Mouse (Mus musculus): Measurements from ENCODE around the gene S1pr3. TPM values are rescaled to one million over a fixed set of nuclear protein-coding genes. Genes with fewer than 3 reads are reported as not detected.

S1pr3 gene
- polyA plus RNA-seq, 2 experiments: 74.0 to 113 TPM

- H3K4me2 ChIP-seq (replicated peaks; ENCODE audit: low read depth, low read length, severe bottlenecking): peak overlapping the region; percentile 65
- no peaks in the 10 kb centered on the region for H3K9me3 ChIP-seq (ENCODE audit: control insufficient read depth, low read length)
- DNase-seq (ENCODE audit: low spot score) (no peak), ATAC-seq (ENCODE audit: low FRiP score, low read depth) (no peak)
- TF ChIP-seq POLR2A (IDR thresholded peaks at IDR 0.05; ENCODE audit: borderline replicate concordance, extremely low read depth, insufficient read depth, insufficient read length): no peak
- peaks cover 39% of the 10 kb centered on the region for H3K4me1 ChIP-seq (ENCODE audit: control insufficient read depth, insufficient read depth, low read length)
- peak overlapping the region; percentile 78 for H3K9ac ChIP-seq (ENCODE audit: low read depth, low read length, severe bottlenecking)
- H3K27me3 ChIP-seq (ENCODE audit: control insufficient read depth, insufficient read depth, low read length): no peaks in the 10 kb centered on the region
- peaks cover 21% of the 10 kb centered on the region for H3K36me3 ChIP-seq (ENCODE audit: control insufficient read depth, insufficient read depth, low read length)
- H3K27ac ChIP-seq (replicated peaks; ENCODE audit: low read depth, low read length): peak overlapping the region; percentile 86
- peak overlapping the region; percentile 65 for H3K4me3 ChIP-seq (replicated peaks; ENCODE audit: low read length)
- WGBS: 19% methylated on average over 9 of the region's 9 CpGs
Observed at GRCm38 (mm10) chr13:51411243-51411642, 2.8 kb downstream of the S1pr3 start.

DNA sequence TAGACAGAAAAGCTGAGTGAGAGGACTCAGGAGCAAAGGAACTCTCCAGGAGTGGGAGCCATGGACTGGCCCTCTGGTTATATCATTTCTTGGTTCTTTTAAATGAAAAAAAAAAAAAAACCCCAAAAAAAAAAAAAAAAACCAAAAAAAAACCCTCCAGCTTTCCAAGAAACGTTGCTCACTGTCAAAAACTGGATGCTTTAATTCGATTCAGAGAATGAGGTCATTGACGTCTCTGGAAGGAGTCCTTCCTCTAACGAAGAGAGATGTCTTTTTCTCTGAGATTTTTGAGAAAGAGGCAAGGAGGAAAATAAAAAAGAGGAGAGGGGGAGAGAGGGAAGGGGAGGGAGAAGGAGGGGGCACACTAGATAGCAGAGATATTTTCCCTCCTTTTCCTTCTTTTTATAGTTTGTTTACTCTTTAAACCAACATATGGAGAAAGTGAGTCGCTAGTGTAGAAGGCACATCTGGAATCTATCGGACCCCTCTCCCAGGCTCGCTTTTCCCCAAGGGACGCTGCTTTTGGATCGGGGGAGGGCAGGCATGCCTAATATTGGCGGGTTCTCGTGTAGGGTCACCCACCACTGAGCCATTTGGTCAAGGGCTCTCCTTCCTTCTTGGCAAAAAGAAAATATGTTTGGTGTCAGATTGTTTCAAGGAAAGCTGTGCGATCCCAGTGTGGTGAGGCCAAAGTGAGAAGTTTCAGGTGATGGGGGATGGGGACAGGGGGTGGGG is 3.4 kb downstream of the S1pr3 start:
- peaks cover 37% of the 10 kb centered on the region for H3K4me1 ChIP-seq (ENCODE audit: control insufficient read depth, insufficient read depth, low read length)
- 11% methylated on average over 12 of the region's 12 CpGs for WGBS

GRCm38 (mm10) chr13:51413461-51413860 is 5.0 kb downstream of the S1pr3 start:
- Histone ChIP-seq H3K4me3 (replicated peaks; ENCODE audit: low read length) (no peak overlapping the region), H3K4me2 (replicated peaks; ENCODE audit: low read depth, low read length, severe bottlenecking) (peak overlapping the region; percentile 65), H3K36me3 (ENCODE audit: control insufficient read depth, insufficient read depth, low read length) (peaks cover 34% of the 10 kb centered on the region), H3K9ac (ENCODE audit: low read depth, low read length, severe bottlenecking) (no peak overlapping the region), H3K4me1 (ENCODE audit: control insufficient read depth, insufficient read depth, low read length) (peaks cover 36% of the 10 kb centered on the region), H3K9me3 (ENCODE audit: control insufficient read depth, low read length) (no peaks in the 10 kb centered on the region), H3K27ac (replicated peaks; ENCODE audit: low read depth, low read length) (no peak overlapping the region), H3K27me3 (ENCODE audit: control insufficient read depth, insufficient read depth, low read length) (no peaks in the 10 kb centered on the region)
- ATAC-seq (ENCODE audit: low FRiP score, low read depth): no peak
- TF ChIP-seq POLR2A (IDR thresholded peaks at IDR 0.05; ENCODE audit: borderline replicate concordance, extremely low read depth, insufficient read depth, insufficient read length): no peak
- 60% methylated on average over 3 of the region's 3 CpGs for WGBS
- DNase-seq (ENCODE audit: low spot score): no peak

More for the DNA sequence above, 3.4 kb downstream of the S1pr3 start:
- Histone ChIP-seq H3K9ac (ENCODE audit: low read depth, low read length, severe bottlenecking) (peak overlapping the region; percentile 78), H3K4me3 (replicated peaks; ENCODE audit: low read length) (peak overlapping the region; percentile 65), H3K27me3 (ENCODE audit: control insufficient read depth, insufficient read depth, low read length) (no peaks in the 10 kb centered on the region), H3K9me3 (ENCODE audit: control insufficient read depth, low read length) (no peaks in the 10 kb centered on the region), H3K27ac (replicated peaks; ENCODE audit: low read depth, low read length) (peak overlapping the region; percentile 86), H3K36me3 (ENCODE audit: control insufficient read depth, insufficient read depth, low read length) (peaks cover 27% of the 10 kb centered on the region), H3K4me2 (replicated peaks; ENCODE audit: low read depth, low read length, severe bottlenecking) (peak overlapping the region; percentile 65)
- no peak for TF ChIP-seq POLR2A (IDR thresholded peaks at IDR 0.05; ENCODE audit: borderline replicate concordance, extremely low read depth, insufficient read depth, insufficient read length)
- no peak for ATAC-seq (ENCODE audit: low FRiP score, low read depth)
- peak; percentile 54 for DNase-seq (ENCODE audit: low spot score)

- peaks cover 28% of the 10 kb centered on the region for H3K4me1 ChIP-seq (ENCODE audit: control insufficient read depth, insufficient read depth, low read length)
- TF ChIP-seq POLR2A (IDR thresholded peaks at IDR 0.05; ENCODE audit: borderline replicate concordance, extremely low read depth, insufficient read depth, insufficient read length): no peak
- no peaks in the 10 kb centered on the region for H3K27me3 ChIP-seq (ENCODE audit: control insufficient read depth, insufficient read depth, low read length)
- H3K27ac ChIP-seq (replicated peaks; ENCODE audit: low read depth, low read length): no peak overlapping the region
- whole genome bisulfite sequencing: 81% methylated on average over 11 of the region's 11 CpGs
- H3K36me3 ChIP-seq (ENCODE audit: control insufficient read depth, insufficient read depth, low read length): peaks cover 65% of the 10 kb centered on the region
- no peaks in the 10 kb centered on the region for H3K9me3 ChIP-seq (ENCODE audit: control insufficient read depth, low read length)
- no peak for DNase-seq (ENCODE audit: low spot score)
- no peak overlapping the region for H3K4me3 ChIP-seq (replicated peaks; ENCODE audit: low read length)
- no peak for ATAC-seq (ENCODE audit: low FRiP score, low read depth)
- H3K9ac ChIP-seq (ENCODE audit: low read depth, low read length, severe bottlenecking): no peak overlapping the region; the same call in 1 of the 2 replicates
- H3K4me2 ChIP-seq (replicated peaks; ENCODE audit: low read depth, low read length, severe bottlenecking): no peak overlapping the region
Observed at GRCm38 (mm10) chr13:51416727-51417126, 8.3 kb downstream of the S1pr3 start.

DNA sequence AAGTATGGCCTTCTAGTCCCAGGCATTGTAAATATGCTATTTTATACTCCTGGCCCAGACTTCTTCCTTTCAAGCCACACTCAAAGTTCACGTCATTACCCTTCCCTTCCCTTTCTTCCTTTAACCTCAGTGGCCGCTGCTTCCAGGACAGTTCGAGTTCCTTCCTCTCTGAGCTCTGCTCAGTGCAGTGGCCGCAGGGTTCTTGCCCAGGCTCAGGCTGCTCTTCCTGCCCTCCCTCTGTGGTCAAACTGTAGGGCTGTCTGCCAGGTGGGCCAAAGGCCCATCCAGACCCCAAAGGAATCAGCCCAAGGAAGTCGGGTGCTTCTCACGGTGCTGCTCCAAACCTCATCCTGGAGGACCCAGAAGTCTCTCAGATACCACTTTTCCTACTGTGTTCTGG is 9.4 kb downstream of the S1pr3 start:
- no peak for TF ChIP-seq POLR2A (IDR thresholded peaks at IDR 0.05; ENCODE audit: borderline replicate concordance, extremely low read depth, insufficient read depth, insufficient read length)
- no peak overlapping the region for H3K4me3 ChIP-seq (replicated peaks; ENCODE audit: low read length)
- H3K4me2 ChIP-seq (replicated peaks; ENCODE audit: low read depth, low read length, severe bottlenecking): peak overlapping the region; percentile 29
- peaks cover 76% of the 10 kb centered on the region for H3K36me3 ChIP-seq (ENCODE audit: control insufficient read depth, insufficient read depth, low read length)
- no peaks in the 10 kb centered on the region for H3K9me3 ChIP-seq (ENCODE audit: control insufficient read depth, low read length)
- peak overlapping the region; percentile 46 for H3K9ac ChIP-seq (ENCODE audit: low read depth, low read length, severe bottlenecking)
- DNase-seq (ENCODE audit: low spot score): no peak
- WGBS: 55% methylated on average over 6 of the region's 6 CpGs
- H3K27me3 ChIP-seq (ENCODE audit: control insufficient read depth, insufficient read depth, low read length): no peaks in the 10 kb centered on the region
- peak overlapping the region; percentile 72 for H3K27ac ChIP-seq (replicated peaks; ENCODE audit: low read depth, low read length)
- peaks cover 18% of the 10 kb centered on the region for H3K4me1 ChIP-seq (ENCODE audit: control insufficient read depth, insufficient read depth, low read length)
- no peak for ATAC-seq (ENCODE audit: low FRiP score, low read depth)

All from limb, embryonic 14.5 days (tissue).